Mouse (Mus musculus): Measurements from ENCODE around the gene Polr1c.

DNA sequence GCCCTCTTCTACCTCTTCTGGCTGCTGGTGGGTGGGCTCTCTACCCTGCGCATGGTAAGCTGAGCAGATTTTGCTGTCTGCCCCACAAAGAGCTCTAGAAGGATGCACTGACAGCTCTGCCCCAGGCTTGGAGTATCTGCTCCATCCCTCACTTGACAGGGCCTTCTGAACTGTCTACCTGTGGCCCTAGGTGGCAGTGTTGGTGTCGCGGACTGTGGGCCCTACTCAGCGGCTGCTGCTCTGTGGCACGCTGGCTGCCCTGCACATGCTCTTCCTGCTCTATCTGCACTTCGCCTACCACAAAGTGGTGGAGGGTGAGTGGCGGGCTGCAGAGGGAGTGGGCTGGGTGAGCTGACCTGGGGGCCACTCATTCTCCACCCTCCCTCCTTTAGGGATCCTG, 3.3 kb upstream of the Polr1c start:
- TF ChIP-seq USF1 (IDR thresholded peaks at IDR 0.05; ENCODE audit: low read depth, low read length) (no peak), POLR2A (IDR thresholded peaks at IDR 0.05; ENCODE audit: control insufficient read depth in 1 of 2, insufficient read depth in 1 of 2, low read depth in 1 of 2, low read length in 2 of 2, poor library complexity in 1 of 2) (no peak), CTCF (IDR thresholded peaks at IDR 0.05 in 2 of 3, conservative IDR thresholded peaks at IDR 0.05 in 1 of 3; ENCODE audit: control insufficient read depth in 1 of 3, insufficient read depth in 1 of 3, low read depth in 2 of 3, low read length in 3 of 3, poor library complexity in 1 of 3, severe bottlenecking in 1 of 3) (peak in 1 of 3 experiments; percentile 23; a peak in 1 of 6 replicates), POLR2AphosphoS2 (IDR thresholded peaks at IDR 0.05; ENCODE audit: low read length) (no peak), POLR2AphosphoS5 (IDR thresholded peaks at IDR 0.05; ENCODE audit: borderline replicate concordance, low read depth, low read length) (no peak), ZC3H11A (IDR thresholded peaks at IDR 0.05; ENCODE audit: low read depth, low read length) (no peak), TCF12 (IDR thresholded peaks at IDR 0.05; ENCODE audit: low read depth, low read length) (no peak), GATA1 (IDR thresholded peaks at IDR 0.05; ENCODE audit: low read depth, low read length) (no peak)

Data from MEL (cell line).